Mouse (Mus musculus) B cell, adult 2 months (primary cell): ENCODE measurements around the gene Usp33.
"Not testable (repeated sequence)": the region's sequence is repeated elsewhere in the genome, so short reads cannot be mapped to it uniquely, and the experiment has no call there.

Experiments used
- DNase-seq, 2 experiments: peaks; one replicate each; pipeline ENCODE4 v3.0.0; 2022

Usp33 gene

DNA sequence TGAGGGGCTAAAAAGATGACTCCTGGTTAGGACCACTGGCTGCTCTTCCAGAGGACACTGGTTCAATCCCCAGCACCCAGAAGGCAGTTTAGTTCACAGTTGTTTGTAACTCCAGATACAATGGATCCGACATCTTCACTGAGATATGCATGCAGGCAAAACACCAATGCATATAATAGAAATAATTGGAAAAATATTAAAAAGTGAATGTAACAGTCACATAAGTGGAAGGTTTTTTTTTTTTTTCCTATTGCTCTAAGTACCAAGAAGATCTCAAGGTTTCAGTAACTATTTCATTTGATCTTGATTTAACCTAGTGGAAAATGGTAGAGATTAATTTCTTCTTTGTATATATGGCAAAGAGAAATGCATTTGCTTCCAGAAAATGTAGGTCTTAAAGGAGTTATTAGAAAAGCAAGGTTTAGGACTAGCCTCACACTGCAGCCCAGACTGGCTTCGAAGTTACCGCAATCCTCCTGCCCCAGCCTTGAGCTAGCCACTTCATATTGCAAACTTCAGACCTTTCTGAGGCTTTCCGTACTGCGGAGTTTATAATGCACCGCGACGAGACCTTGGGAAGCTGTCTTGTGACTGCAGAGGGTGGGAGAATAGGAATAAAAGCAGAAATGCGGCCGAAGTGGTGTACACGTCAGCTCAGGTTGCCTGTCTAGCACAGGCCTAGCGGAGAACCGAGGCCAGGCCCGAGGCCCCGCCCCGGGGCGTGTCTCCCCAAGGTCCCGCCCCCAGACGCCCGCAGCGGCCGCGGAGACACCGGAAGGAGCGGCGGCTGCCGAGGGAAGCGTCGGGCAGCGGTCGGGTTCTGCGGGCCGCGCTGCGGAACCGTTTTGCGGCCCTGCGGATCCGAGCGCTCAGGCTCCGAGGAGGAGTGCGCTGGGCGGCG, at the start of gene Usp33:
Usp33 (plus strand) TSS at position 747 of the 901 bp plus-strand sequence.
- peak; percentile 98 for DNase-seq

GRCm38 (mm10) chr3:152300376-152301337, 45.6 kb upstream of the Usp33 start:
- no peak for DNase-seq

DNA sequence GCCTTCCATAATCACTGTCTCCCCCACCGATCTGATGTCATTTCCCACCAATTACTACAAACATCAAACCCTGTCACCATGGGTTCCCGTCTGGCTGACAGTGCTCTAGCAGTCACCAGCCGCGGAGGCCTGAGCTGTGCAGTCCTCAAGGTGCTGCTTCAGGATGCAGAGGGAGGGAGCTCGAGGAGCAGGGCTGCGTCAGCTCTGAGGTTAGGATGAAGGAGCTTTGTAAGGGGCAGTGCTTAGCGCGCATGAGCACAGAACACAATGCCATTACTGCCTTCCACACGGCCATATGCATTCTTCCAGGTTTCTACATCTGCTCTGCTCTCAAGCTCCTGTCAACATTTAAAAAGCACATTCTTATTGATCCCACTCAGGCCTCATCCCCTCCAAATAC, 43.3 kb upstream of the Usp33 start:
- no peak for DNase-seq

DNA sequence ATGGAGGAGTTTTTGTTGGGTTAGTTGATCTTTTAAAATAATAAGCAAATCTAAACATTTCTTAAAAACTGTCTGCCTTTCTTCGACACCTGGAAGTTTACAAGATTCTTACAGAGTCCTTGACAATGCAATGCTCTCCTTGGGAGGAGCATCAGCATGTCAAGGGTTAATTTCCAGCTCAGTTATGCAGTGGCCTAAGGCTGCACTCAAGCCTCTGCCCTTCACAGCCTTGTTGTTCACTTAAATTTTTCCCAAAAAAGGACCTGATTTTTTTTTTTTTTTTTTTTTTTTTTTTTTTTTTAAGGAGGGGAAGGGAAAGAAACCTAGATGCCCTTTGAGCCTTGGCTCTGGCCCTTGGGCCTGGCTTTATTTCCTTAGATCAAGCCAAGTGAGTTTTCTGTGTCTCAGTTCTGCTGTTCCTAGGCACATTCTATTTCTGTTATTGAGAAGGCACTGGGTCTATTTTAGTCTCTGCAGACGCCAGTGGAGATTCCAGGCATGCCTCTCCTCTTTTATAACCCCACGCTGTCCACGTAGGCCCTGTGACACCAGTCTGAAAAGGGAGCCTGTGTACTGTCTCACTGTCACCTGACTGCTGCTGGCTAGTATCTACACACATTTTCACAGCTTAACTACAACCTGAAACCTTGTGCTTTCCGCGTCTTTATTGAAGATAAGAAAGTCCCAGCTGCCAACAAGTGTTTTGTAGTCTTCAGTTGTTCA, 42.0 kb upstream of the Usp33 start:
- DNase-seq, result no peak

- DNase-seq, result no peak
Measured at GRCm38 (mm10) chr3:152305080-152305479, 41.2 kb upstream of the Usp33 start.

GRCm38 (mm10) chr3:152305971-152306370, 40.3 kb upstream of the Usp33 start:
- no peak for DNase-seq

GRCm38 (mm10) chr3:152308485-152309249, 37.6 kb upstream of the Usp33 start:
- no peak for DNase-seq

DNA sequence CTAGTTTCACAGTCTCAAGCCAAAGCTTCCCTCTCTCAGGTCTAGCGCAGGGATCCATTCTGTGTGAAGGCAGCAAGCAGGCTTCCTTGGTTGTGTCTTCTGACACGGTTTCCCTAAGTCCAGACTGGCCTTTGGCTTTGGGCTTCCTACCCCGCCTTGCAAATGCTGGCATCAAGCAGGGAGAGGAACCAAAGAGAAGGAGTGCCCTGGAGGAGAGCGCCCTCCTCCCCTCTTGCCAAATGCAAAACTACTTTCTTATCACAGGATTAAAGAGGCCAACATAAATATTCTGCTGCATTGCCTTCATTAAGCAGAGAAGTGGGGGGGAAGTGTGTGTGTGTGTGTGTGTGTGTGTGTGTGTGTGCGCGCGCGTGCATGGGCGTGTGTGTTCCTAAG, 37.0 kb upstream of the Usp33 start:
- DNase-seq, result no peak

- DNase-seq, result not testable (repeated sequence)
Measured at GRCm38 (mm10) chr3:152314666-152315065, 31.6 kb upstream of the Usp33 start.

GRCm38 (mm10) chr3:152315613-152316012, 30.7 kb upstream of the Usp33 start:
- peak; percentile 75 to 77 for DNase-seq

GRCm38 (mm10) chr3:152316447-152317173, 29.7 kb upstream of the Usp33 start:
- not testable (repeated sequence) for DNase-seq

DNA sequence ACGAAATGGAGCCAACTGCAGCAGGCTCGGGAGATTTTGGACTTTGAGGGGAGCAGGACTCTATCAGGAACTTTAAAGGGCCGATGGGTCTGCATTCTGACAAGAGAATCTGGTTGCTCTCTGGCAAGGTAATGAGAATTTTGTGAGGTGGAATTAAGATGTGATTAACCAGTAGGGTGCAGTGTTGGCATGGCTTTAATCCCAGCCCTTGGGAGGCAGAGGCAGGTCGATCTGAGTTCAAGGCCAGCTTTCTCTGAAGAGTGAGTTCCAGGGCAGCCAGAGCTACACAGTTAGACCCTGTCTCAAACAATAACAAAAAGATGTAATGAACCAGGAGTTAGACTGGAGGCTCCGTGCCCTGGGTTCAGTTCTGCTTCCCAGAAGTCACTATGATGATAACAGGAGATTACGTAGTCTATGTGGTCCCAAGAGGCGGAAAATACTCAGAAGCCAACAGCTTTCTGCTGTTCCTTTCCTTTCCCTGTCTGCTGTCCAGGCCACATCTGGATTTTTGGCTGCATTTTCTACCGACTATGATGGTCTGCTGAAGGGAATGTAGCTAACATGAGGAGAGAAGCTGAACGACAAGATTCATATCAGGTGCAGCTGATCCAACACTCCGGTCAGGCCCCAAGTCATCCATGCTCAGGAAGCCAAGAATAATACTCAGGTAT, 25.2 kb upstream of the Usp33 start:
- DNase-seq, result no peak

DNA sequence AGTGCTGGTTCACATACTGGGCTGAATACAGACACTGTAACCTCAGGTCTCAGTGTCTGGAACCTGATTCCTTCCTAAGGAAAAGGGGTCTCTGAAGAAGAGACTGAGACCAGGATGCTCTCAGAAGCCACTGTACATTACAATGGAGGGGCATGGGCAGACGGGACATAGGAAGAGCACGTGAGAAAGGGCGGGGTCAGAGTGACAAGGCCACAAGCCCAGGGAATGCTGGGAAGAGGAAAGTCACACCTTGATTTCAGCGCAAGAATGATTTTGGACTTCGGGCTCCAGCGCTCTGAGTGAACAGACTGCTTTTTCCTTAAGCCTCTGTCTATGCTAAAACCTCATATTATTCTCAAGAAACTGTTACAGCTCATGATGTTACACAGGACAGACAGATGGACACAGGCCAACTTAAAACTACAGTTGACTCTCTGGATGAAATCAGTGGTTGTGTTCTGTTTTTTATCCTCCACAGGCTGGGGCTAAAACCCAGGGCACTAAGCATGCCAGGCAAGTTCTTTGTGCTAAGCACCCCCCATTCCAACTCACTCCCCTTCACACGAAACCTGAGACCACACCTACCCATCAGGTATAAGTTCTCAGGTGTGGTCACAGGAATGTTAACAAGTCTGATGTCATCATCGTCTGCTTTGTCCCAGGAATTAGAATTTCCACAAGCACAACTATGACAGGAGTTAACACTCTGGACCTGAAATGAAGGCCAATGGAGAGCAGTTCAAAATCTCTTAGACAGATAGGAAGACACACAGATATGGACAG, 24.3 kb upstream of the Usp33 start:
- DNase-seq, result no peak

DNA sequence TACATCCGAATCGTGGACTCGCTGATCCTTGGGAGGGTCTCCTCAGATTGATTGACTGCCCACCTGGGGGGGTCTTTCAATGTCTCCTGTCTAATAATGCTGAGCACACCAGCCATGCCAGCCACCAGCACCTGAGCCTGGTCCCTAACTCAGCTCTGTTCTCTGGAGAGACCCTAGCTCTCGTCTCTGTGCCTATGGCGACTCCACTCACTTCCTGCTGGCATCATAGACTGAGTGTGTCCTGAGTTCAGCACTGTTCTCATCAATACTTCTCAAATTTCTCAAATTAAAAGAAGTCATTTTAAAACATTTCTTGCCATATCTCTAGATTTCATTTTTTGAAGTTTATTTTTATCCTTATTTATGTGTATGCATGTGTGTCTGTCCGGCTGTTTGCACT, 14.2 kb upstream of the Usp33 start:
- DNase-seq, result no peak

GRCm38 (mm10) chr3:152332545-152333300, 13.6 kb upstream of the Usp33 start:
- DNase-seq, result no peak

- no peak for DNase-seq
Measured at GRCm38 (mm10) chr3:152333641-152334040, 12.6 kb upstream of the Usp33 start.

DNA sequence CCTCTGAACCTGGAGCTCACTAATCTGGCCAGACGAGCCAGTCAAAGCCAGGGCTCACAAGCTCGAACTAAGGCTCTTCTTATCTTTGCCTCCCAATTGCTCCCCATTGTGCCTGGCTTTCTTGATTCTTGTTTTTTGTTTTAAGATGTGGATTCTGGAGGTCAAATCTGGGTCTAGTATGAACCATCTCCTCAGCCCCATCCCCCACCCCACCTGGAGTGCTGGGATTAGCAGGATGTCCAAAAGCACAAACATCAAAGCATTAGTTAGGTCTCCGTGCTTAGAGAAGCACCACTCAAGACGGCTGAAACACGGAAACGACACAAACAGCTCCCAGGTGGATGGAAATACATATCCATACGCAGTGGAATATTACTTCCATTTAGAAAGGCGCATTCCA, 10.2 kb upstream of the Usp33 start:
- DNase-seq, result no peak

- DNase-seq, result peak; percentile 75 to 76
Measured at GRCm38 (mm10) chr3:152339862-152340557, 6.3 kb upstream of the Usp33 start, which contains the start of gene Miga1. Gene Miga1 (minus strand): TSS chr3:152340407.
